Mouse (Mus musculus) layer of hippocampus, postnatal 10 days (tissue): ENCODE results near the gene Zfr. TPM values are rescaled to one million over a fixed set of nuclear protein-coding genes. Genes with fewer than 3 reads are reported as not detected.
"Not testable (repeated sequence)": the region's sequence is repeated elsewhere in the genome, so short reads cannot be mapped to it uniquely, and the experiment has no call there.

ENCODE experiments used
- DNase-seq, 2 experiments: peaks; one replicate each; pipeline ENCODE4 v3.0.0; 2021; ENCODE audit warnings: low spot score in 2 of 2
- total RNA-seq, 2 experiments: library from RNA; stranded (reverse); gene quantifications; 2 replicates each; pipeline ENCODE4 v1.2.3; 2021

Zfr gene
- total RNA-seq, 2 experiments from 2014 or later: 278 to 285 TPM

GRCm38 (mm10) chr15:12104827-12105226, 12.8 kb upstream of the Zfr start:
- DNase-seq: no peak

- DNase-seq: no peak
Observed at GRCm38 (mm10) chr15:12106430-12106829, 11.2 kb upstream of the Zfr start.

DNA sequence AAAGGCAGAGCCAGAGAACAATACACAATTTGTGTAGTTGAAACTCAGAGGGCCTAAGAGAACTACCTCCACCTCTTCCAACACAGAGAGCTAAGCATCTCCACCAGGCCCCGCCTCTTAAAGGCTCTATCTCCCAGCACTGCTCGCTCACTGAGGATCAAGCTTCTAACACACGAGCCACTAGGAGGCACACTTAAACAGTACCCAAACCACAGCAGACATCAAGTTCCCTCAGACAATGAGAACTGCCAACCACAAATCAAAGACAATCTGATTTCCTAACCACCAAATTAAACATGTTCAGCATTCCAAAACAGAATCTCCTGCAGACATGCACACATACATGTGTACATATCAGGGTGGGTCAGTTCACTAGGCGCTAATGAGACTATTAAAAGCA, 9.4 kb upstream of the Zfr start:
- DNase-seq: no peak

DNA sequence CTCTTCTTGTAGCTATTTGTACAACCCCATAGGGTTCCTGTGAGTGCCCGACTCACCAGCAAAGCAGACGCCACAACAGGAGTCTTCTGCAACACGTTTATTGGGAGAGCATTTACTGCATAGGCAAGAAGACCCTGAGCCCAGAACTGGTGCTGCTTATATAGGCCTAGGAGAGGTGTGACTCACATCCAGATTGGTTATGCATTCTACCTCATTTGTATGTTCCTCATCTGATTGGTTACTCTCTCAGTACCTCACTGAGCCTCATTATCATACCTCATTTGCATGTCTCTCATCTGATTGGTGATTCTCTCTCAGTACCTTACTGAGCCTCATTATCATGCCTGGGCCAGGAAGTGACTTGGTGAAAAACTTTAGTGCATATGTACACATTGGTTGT, 8.7 kb upstream of the Zfr start:
- DNase-seq: not testable (repeated sequence)

DNA sequence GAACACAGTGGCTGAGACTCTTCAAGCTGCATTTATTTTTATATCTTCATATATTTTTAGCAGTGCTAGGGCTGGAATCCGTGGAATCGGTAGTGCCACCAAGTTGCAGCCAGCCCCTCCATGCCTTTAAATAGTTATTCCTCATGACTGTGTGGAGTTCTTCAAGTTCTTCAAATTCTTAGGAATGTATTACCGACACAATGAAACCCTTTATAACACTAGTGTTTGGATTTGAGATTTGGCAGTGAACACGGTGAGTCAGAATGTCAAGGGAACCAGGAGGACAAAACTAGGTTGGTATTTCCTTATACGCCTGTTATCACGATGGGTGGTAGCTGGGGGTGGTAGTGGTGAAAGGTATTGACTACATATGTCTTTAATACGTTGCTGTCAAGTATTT, 6.4 kb upstream of the Zfr start:
- DNase-seq: no peak

DNA sequence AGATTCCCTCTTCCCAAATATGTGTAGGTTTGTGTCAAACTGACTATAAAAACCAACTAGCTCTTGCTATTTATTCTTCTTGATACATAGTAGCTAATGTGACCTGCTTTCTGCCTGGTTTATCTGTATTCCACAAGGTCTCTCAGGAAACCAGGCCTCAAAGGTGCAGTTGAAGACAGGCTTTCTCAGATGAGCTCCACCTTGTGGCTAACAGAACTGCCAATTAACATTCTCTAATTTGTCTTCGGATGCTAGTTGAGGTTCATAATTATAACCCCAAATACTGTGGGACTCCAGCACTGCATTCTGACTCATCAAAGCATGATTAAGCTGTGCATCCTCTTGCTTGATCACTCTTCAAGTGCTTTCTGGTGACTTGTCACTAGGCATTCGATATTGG, 4.2 kb upstream of the Zfr start:
- DNase-seq: no peak

DNA sequence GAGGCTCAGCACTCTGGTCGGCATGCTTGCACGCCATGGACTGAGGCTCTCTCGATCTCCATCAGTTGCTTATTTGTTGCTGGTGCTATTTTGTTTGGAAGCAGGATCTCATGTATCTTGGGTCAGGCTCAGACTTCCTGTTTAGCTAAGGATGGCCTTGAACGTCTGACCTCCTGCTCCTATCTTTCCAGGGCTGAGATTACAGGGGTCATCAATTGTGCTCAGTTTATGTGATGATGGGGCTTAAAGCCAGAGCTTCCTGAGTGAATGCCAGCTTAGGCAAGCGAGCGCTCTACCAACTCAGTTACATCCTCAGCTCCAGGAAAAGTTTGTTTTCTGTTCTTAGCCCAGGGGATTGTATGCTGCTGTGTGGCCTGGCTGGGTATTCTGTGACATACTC, 3.1 kb upstream of the Zfr start:
- DNase-seq: no peak

GRCm38 (mm10) chr15:12115722-12116230, 1.9 kb upstream of the Zfr start:
- no peak for DNase-seq

DNA sequence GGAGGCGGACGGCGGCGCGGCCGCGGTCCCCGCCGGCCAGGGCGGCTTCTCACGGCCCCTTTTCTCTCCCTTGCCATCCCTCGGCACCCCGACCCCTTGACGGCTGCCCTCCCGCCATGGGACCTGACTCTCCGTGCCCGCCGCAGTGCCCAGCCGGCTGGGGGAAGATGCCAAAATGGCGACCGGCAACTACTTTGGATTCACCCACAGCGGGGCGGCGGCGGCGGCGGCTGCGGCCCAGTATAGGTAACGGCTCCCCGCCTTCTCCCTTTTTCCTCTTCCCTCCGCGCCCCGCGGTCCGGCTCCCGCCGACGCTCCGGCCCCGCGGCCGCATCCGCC, 431 bp downstream of the Zfr start:
- DNase-seq: no peak

- peak; percentile 42 to 66 for DNase-seq
Observed at GRCm38 (mm10) chr15:12118432-12119128, 949 bp downstream of the Zfr start.

DNA sequence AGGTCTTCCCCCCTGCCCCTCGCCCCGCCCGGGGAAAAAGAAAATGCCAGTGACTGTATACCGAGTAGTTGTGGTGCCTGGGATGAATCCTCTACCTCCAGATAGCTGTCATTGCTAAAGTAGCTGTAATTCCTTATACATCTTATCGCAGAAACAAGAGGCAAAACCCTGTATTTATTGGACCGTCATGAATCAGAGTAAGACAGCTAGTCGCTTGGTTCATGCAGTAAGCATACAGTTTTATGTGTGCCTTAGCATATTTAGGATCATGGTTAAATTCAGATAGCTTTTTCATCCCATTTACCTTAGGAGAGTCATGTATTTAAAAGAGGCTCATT, 1.5 kb downstream of the Zfr start:
- no peak for DNase-seq

- DNase-seq: no peak
Observed at GRCm38 (mm10) chr15:12124913-12125312, 7.3 kb downstream of the Zfr start.

- not testable (repeated sequence) for DNase-seq
Observed at GRCm38 (mm10) chr15:12130871-12131270, 13.2 kb downstream of the Zfr start.

GRCm38 (mm10) chr15:12134546-12134945, 16.9 kb downstream of the Zfr start:
- no peak for DNase-seq

- no peak for DNase-seq
Observed at GRCm38 (mm10) chr15:12135368-12135767, 17.7 kb downstream of the Zfr start.

DNA sequence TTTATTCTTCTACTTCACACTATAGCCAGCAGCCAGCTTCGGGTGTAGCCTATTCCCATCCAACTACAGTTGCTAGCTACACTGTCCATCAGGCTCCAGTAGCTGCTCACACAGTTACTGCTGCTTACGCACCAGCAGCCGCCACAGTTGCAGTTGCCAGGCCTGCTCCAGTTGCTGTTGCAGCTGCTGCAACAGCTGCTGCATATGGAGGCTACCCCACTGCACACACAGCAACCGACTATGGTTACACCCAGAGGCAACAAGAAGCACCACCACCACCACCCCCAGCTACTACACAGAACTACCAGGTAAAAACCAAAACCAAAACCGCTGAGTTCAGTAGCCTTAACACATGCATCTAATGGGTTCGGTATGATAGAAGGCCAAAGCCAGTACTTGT, 18.7 kb downstream of the Zfr start:
- no peak for DNase-seq

DNA sequence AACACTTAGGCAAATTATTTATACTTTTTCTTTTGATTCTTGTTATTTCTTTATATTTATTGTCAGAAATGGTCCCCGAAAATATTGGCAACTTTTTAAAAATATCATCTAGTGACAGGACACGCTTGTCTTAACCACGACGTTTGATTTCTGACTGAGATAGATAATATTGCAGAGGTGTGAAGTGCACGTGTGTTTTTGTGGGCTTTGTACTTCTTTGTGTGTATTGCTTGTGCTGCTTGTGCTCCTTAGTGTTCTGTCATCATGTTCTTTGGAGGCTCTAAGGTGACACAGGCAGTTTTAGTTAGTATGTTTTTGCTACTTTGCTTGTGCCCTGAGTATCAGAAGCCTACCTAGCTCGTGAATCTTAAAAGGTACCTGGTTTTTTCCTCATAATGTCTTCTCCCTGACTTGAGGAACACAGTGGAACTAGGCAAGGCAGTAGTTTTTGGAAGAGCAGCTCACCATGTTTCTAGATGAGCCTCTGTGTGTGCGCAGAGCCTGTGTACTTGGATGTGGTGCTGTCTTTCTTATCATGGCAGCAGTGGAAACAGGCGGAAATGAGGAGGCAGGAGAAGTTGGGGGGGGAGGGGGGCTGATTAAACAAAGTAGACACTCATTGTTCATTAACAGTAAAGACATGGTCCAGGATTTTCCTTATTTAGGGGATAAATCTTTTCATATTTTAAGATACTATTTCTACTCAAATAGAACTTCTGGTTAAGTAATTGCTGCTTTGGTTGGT, 23.5 kb downstream of the Zfr start:
- no peak for DNase-seq

DNA sequence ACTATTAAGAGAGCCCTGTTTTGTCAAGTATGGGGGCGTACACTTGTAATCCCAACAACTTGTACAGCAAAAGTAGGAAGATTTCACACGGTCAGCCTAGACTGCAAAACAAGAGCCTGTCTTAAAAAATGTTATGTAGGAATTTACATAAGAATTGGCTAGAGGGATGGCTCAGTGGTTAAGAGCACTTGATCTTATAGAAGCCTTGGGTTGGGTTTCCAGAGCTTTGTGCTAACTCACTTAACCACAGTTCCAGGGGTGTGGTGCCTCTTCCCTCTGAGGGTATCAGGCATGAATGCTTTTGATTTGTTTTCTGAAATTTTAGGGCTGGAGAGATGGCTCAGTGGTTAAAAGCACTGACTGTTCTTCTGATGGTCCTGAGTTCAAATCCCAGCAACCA, 29.8 kb downstream of the Zfr start:
- DNase-seq: no peak

- DNase-seq: no peak
Observed at GRCm38 (mm10) chr15:12149501-12149900, 31.9 kb downstream of the Zfr start.

GRCm38 (mm10) chr15:12153747-12154146, 36.1 kb downstream of the Zfr start:
- no peak for DNase-seq

DNA sequence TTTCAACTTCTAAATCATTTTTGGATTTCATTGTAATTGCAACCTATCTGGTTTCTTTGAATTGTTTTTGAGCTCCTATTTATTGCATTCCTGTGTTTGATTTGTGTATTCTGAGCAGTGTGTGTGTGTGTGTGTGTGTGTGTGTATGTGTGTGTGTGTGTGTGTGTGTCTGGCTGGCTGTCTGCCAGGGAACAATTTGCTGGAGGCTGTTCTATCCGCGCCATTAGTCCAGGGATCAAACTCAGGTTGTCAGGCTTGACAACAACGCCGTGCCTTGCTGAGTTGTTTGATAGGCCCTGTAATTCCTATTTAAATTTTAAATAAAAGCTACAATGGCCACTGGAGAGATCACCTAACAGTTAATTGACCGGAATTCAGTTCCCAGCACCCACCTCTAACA, 60.5 kb downstream of the Zfr start:
- no peak for DNase-seq

DNA sequence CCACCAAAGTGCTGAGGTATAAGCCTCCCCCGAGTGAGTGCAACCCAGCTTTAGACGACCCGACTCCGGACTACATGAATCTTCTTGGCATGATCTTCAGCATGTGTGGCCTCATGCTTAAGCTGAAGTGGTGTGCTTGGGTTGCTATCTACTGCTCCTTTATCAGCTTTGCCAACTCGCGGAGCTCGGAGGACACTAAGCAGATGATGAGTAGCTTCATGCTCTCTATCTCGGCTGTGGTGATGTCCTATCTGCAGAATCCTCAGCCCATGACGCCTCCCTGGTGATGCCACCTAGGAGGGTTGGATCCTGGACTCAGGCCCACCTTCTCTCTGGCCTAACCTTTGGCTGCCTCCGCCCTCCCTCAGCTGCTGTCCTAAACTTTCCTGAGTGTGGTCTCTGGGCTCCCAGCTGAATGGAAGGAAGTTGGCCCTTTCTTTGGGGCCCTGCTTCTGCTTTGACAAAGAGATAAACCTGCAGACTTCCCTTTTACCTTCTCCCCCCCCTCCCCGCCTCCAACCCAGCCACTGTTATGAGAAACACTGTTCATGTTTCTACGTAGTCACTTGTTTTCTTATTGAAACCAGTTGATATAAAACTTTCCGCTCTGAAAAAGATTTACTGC, 63.7 kb downstream of the Zfr start:
- not testable (repeated sequence) for DNase-seq
